Mouse (Mus musculus) left cerebral cortex, adult 6 months (tissue): ENCODE measurements around the gene Zfp184. TPM values are rescaled to one million over a fixed set of nuclear protein-coding genes. Genes with fewer than 3 reads are reported as not detected.

Experiments used
- long read RNA-seq, 2 experiments: library from polyadenylated mRNA; unstranded; transcript quantifications; one replicate each; pipeline ENCODE4 v2.0.0; 2019 to 2020
- polyA plus RNA-seq: library from polyadenylated mRNA; unstranded; fragments of <200 nt; fragmentation: Nextera tagmentation; gene quantifications from 2 replicates; pipeline ENCODE4 v1.2.3, GENCODE M21; 2021

The Zfp184 gene
- 1.6 and 2.5 TPM in 2 replicates for polyA plus RNA-seq
- long read RNA-seq, experiment 1, transcript Zfp184-202 (6 exons, 3,198 nt): major isoform, 14 of 29 reads
- long read RNA-seq, experiment 1, partial matches to known transcripts: 0 of 29 reads
- long read RNA-seq, experiment 1, other reads (novel, unspliced or antisense): 9 of 29 reads
- long read RNA-seq, experiment 2, partial matches to known transcripts: 1 of 4 reads
- long read RNA-seq, experiment 2, other reads (novel, unspliced or antisense): 1 of 4 reads

DNA sequence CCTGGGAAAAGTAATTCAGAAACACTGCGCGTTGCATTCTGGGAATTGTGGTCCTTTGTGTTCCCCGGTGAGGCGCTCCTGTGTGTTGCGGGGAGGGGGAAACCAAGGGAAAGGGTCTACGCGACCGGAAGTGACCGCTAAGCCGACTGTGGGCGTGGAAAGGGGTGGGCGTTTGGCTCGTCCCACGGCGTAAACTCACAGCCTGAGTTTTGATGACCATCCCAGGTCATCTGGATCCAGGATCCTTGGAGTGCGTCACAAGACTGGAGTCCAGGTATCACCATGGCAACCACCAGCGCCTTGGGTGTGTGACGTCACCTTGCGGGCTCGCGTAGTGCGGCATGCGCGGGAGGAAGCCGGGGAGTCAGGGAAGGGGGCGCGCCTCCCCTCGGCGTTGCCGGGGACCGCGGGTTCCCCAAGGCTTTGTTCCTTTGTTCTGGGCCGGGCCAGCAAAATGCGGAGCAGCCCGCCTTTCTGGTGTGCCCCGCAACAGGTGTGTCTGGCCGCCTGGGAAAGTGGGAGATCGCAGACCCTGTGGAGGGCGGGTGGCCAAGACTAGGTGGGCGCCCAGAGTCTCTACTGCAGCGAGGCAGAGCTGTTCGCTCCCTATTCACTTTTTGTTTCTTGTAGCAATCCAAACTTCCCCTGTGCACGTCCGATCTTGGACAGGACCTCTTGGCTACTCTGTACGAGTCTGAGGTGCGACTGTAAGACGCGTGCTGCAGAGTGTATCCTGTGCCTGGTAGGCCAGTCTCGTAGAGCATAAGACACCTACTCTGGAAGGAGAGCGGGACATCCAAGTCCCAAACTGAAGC is at the start of gene Zfp184:
Gene Zfp184, plus strand, starts transcription at position 169 of the 815 bp plus-strand sequence.

DNA sequence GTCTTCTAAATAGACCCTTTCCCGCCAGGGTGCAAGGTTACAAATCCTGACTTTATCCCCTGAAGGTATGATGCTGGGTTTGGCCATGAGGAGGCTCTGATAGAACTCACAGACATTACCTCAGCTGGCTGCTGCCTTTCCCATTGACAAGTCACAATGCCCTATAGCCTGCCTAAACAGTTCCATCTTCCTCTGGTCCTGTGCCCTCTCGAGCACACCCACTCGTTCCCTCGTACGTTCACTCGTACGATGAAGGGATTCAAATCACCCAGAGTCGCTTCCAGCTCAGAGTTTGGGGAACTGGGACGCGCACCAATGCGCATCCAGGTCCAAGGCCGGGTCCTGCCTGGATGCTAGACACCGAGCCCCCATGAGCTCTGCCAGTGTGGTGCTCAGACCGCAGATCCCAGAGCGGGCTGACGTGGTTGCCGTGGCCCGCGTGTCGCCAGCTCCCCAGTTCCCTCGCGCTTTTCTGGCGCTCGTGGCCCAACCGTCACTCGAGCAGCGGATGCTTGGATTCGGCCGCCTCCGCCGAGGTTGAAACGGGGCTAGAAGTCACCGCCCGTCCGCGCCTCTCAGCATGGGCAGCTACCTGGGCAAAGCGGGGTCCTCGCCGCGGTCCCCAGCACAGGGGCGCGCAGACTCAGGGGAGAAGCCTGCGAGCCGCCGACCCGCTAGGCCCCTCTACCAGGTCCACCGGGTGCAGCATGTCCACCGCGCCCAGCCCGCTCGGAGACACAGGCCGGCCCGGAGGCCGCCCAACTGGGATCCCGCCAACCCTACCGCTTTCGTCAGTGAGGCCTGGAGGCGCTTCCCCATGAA is 36.3 kb downstream of the Zfp184 start, which contains the start of gene Pom121l2:
Gene Pom121l2, plus strand, starts transcription at position 214 of the 822 bp plus-strand sequence.

DNA sequence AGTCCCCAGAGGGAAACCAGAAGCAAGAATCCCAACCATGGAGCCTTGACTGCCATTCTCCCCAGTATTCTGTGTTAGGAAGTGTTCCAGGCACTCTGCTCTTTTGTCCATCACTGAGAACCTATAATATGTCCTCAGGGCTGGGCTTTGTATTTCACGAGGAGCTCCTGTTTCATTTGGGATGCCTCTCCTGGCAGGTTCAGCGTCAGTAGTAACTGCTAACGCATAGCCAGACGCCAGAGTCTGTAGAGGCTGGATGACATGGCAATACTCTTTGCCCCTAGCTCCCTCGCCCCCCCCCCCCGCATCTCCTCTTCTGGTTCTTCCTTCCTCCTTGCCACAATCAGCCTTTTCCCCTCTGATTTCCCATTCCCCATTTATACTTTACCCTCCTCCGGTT is 64.7 kb downstream of the Zfp184 start, which contains the start of gene Prss16:
Gene Prss16, minus strand, starts transcription at position 101 of the 400 bp plus-strand sequence.

Other genes with a start within 250 kb of the Zfp184 start
- gene Olfr1359, start 247.0 kb upstream of the Zfp184 start, polyA plus RNA-seq: not detected in 2 replicates
- gene Hist1h2bl, start 229.0 kb upstream of the Zfp184 start, polyA plus RNA-seq: not detected in 2 replicates
- gene Hist1h2ai, start 228.7 kb upstream of the Zfp184 start, polyA plus RNA-seq: not detected in 2 replicates
- not detected in 2 replicates for gene Hist1h3h, start 227.4 kb upstream of the Zfp184 start, polyA plus RNA-seq
- gene Hist1h2bm, start 223.1 kb upstream of the Zfp184 start, polyA plus RNA-seq: not detected in 2 replicates
- 0.83 and 0.92 TPM in 2 replicates for gene Hist1h4j, start 210.0 kb upstream of the Zfp184 start, polyA plus RNA-seq
- gene Hist1h4k, start 194.6 kb upstream of the Zfp184 start, polyA plus RNA-seq: 0.70 and 3.0 TPM in 2 replicates
- gene Hist1h2ak, start 191.3 kb upstream of the Zfp184 start, polyA plus RNA-seq: 1.8 TPM in 1 of 2 replicates, not detected in the other
- 1.0 and 2.3 TPM in 2 replicates for gene Hist1h2bn, start 191.0 kb upstream of the Zfp184 start, polyA plus RNA-seq
- gene Hist1h1b, start 164.5 kb upstream of the Zfp184 start, polyA plus RNA-seq: 0.59 and 0.97 TPM in 2 replicates
- gene Hist1h3i, start 161.7 kb upstream of the Zfp184 start, polyA plus RNA-seq: 1.7 and 2.9 TPM in 2 replicates
- 2.4 TPM in 1 of 2 replicates, not detected in the other for gene Hist1h2an, start 157.9 kb upstream of the Zfp184 start, polyA plus RNA-seq
- not detected in 2 replicates for gene Hist1h2bp, start 157.6 kb upstream of the Zfp184 start, polyA plus RNA-seq
- 0.40 and 1.2 TPM in 2 replicates for gene Hist1h2bq, start 134.9 kb upstream of the Zfp184 start, polyA plus RNA-seq
- not detected in 2 replicates for gene Hist1h2ao, start 134.6 kb upstream of the Zfp184 start, polyA plus RNA-seq
- gene Hist1h4m, start 133.3 kb upstream of the Zfp184 start, polyA plus RNA-seq: 1.8 and 3.3 TPM in 2 replicates
- gene Hist1h4n, start 112.9 kb upstream of the Zfp184 start, polyA plus RNA-seq: 0.64 and 2.7 TPM in 2 replicates
- 68.6 TPM in 2 replicates for gene Hist1h2ap, start 111.6 kb upstream of the Zfp184 start, polyA plus RNA-seq
- not detected in 2 replicates for gene Hist1h2br, start 111.4 kb upstream of the Zfp184 start, polyA plus RNA-seq
- 0.10 TPM in 1 of 2 replicates, not detected in the other for gene Pom121l2, start 36.1 kb downstream of the Zfp184 start, polyA plus RNA-seq
- gene Prss16, start 64.6 kb downstream of the Zfp184 start, polyA plus RNA-seq: 1.7 and 1.9 TPM in 2 replicates
- gene Hist1h2ah, start 90.5 kb downstream of the Zfp184 start, polyA plus RNA-seq: not detected in 2 replicates
- not detected in 2 replicates for gene Hist1h2bk, start 90.8 kb downstream of the Zfp184 start, polyA plus RNA-seq
- 6.4 and 6.7 TPM in 2 replicates for gene Hist1h4i, start 96.3 kb downstream of the Zfp184 start, polyA plus RNA-seq
- not detected in 2 replicates for gene Hist1h2ag, start 97.8 kb downstream of the Zfp184 start, polyA plus RNA-seq
- gene Hist1h2bj, start 98.1 kb downstream of the Zfp184 start, polyA plus RNA-seq: 0.67 TPM in 1 of 2 replicates, not detected in the other
- gene Vmn1r188, start 139.3 kb downstream of the Zfp184 start, polyA plus RNA-seq: not detected in 2 replicates
- gene Vmn1r189, start 160.7 kb downstream of the Zfp184 start, polyA plus RNA-seq: not detected in 2 replicates
- gene Vmn1r191, start 238.9 kb downstream of the Zfp184 start, polyA plus RNA-seq: not detected in 2 replicates
- gene Vmn1r192, start 246.0 kb downstream of the Zfp184 start, polyA plus RNA-seq: not detected in 2 replicates